Mouse (Mus musculus): Measurements from ENCODE around the gene Ppfia3. TPM values are rescaled to one million over a fixed set of nuclear protein-coding genes. Genes with fewer than 3 reads are reported as not detected.

Gene Ppfia3
- polyA plus RNA-seq, 1 experiment, result 0.27 TPM

DNA sequence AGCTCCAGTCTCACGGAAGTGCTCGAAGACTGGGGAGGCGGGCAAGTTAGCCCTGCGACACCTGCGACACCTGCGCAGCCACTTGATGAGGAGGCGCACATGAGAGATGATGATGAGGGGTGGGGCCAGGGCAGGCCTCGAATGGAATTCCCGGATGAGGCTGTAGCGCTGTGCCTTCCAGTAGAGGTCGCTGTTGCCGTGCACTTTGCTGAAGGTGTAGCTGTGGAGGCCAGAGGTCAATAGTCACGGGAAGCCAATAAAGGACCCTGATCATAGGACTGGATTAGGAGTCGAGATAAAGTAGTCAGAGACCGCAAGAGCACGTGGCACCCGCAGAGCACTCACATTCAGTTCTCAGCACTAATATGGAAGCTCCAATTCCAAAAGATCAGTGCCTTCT is 61.5 kb downstream of the Ppfia3 start:
- H3K27me3 ChIP-seq (ENCODE audit: control insufficient read depth, insufficient read depth, low read length), result no peaks in the 10 kb centered on the region
- peaks cover 3% of the 10 kb centered on the region; the same call in 1 of the 2 replicates for H3K4me1 ChIP-seq (ENCODE audit: control insufficient read depth, insufficient read depth, insufficient read length)
- no peak overlapping the region for H3K4me3 ChIP-seq (ENCODE audit: extremely low read depth, insufficient read depth, insufficient read length)
- DNase-seq (ENCODE audit: low read depth in 1 of 2, low spot score in 2 of 2), result peak; percentile 12 to 34
- WGBS, result 46% methylated on average over 17 of the region's 17 CpGs
- no peaks in the 10 kb centered on the region for H3K36me3 ChIP-seq (ENCODE audit: control insufficient read depth, insufficient read depth, low read length)
- TF ChIP-seq POLR2A (IDR thresholded peaks at IDR 0.05; ENCODE audit: low read depth, low read length) (no peak), CTCF (IDR thresholded peaks at IDR 0.05; ENCODE audit: extremely low read depth, insufficient read depth, insufficient read length, insufficient replicate concordance) (peak; percentile 61; the same call in 1 of the 2 replicates)
- H3K27ac ChIP-seq (ENCODE audit: insufficient read depth, low read length), result no peak overlapping the region

DNA sequence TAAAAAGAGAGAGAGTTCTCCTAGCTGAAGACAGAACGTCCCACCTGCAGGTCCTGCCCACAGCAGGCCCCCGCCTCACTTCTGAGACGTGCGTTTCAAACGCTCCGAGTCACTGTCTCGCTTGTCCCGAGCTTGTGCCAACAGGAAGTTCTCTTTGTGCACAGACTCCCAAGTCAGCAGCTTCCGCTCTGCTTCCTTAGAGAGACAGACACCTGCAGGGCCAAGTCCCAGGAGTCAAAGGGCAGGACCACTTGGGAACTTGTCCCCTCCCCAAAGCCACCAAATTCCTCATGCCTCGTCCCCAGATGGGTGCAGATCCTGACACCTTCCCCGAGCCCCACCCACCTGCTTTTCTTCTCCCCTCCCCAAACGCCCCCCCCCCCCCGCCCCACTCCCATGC is 62.0 kb downstream of the Ppfia3 start:
- Histone ChIP-seq H3K4me1 (ENCODE audit: control insufficient read depth, insufficient read depth, insufficient read length) (peaks cover 3% of the 10 kb centered on the region; the same call in 1 of the 2 replicates), H3K36me3 (ENCODE audit: control insufficient read depth, insufficient read depth, low read length) (no peaks in the 10 kb centered on the region), H3K27ac (ENCODE audit: insufficient read depth, low read length) (no peak overlapping the region), H3K27me3 (ENCODE audit: control insufficient read depth, insufficient read depth, low read length) (no peaks in the 10 kb centered on the region), H3K4me3 (ENCODE audit: extremely low read depth, insufficient read depth, insufficient read length) (no peak overlapping the region)
- 56% methylated on average over 13 of the region's 13 CpGs for WGBS
- TF ChIP-seq POLR2A (IDR thresholded peaks at IDR 0.05; ENCODE audit: low read depth, low read length), result no peak
- no peak for TF ChIP-seq CTCF (IDR thresholded peaks at IDR 0.05; ENCODE audit: extremely low read depth, insufficient read depth, insufficient read length, insufficient replicate concordance)
- DNase-seq (ENCODE audit: low read depth in 1 of 2, low spot score in 2 of 2), result no peak

DNA sequence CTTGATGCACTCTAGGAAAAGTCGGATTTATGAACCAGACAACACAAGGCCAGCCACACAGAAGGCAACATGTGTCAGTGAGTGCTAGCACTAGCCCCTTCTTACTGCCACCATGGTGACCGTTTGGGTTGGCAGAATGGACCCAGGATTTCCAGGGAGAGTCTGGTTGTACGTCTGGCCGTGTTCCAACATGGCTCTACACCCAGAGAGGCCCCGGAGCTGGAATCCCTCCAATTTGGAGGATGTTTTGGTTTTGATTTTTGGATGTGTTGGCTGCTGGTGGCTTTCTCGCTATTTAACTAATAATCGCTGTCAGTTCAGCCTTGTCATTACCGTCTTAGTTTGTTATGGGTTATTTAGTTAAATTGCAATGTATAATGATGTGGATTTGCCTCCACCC is 64.2 kb downstream of the Ppfia3 start:
- no peaks in the 10 kb centered on the region for H3K36me3 ChIP-seq (ENCODE audit: control insufficient read depth, insufficient read depth, low read length)
- no peak for TF ChIP-seq POLR2A (IDR thresholded peaks at IDR 0.05; ENCODE audit: low read depth, low read length)
- TF ChIP-seq CTCF (IDR thresholded peaks at IDR 0.05; ENCODE audit: extremely low read depth, insufficient read depth, insufficient read length, insufficient replicate concordance), result no peak
- H3K4me1 ChIP-seq (ENCODE audit: control insufficient read depth, insufficient read depth, insufficient read length), result no peaks in the 10 kb centered on the region
- no peak overlapping the region for H3K27ac ChIP-seq (ENCODE audit: insufficient read depth, low read length)
- no peak for DNase-seq (ENCODE audit: low read depth in 1 of 2, low spot score in 2 of 2)
- H3K27me3 ChIP-seq (ENCODE audit: control insufficient read depth, insufficient read depth, low read length), result no peaks in the 10 kb centered on the region
- 86% methylated on average over 8 of the region's 8 CpGs for WGBS
- no peak overlapping the region for H3K4me3 ChIP-seq (ENCODE audit: extremely low read depth, insufficient read depth, insufficient read length)

DNA sequence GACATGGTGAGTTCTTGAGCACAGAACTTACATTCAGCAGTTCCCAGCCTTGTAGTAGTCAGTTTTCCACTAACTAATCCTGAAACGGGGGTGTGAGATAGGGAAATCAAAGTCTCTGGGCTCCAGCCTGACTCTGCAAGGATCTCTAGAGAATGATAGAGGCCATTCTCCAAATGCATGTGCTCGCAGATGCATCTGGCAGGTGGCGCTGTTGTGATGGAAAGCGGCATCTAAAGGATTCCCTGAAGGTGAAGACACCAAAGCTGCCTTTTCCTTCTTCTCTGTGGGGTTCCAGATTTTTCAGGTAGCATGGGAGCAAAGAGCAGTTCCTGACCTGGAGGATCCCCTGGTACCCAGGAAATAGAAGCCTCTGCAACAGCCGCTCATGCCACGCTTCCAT is 66.5 kb downstream of the Ppfia3 start:
- H3K4me1 ChIP-seq (ENCODE audit: control insufficient read depth, insufficient read depth, insufficient read length), result no peaks in the 10 kb centered on the region
- peak in 1 of 2 experiments; percentile 30 for DNase-seq (ENCODE audit: low read depth in 1 of 2, low spot score in 2 of 2)
- TF ChIP-seq POLR2A (IDR thresholded peaks at IDR 0.05; ENCODE audit: low read depth, low read length), result no peak
- no peak; the same call in 1 of the 2 replicates for TF ChIP-seq CTCF (IDR thresholded peaks at IDR 0.05; ENCODE audit: extremely low read depth, insufficient read depth, insufficient read length, insufficient replicate concordance)
- H3K4me3 ChIP-seq (ENCODE audit: extremely low read depth, insufficient read depth, insufficient read length), result no peak overlapping the region
- no peak overlapping the region for H3K27ac ChIP-seq (ENCODE audit: insufficient read depth, low read length)
- WGBS, result 21% methylated on average over 6 of the region's 6 CpGs
- H3K36me3 ChIP-seq (ENCODE audit: control insufficient read depth, insufficient read depth, low read length), result no peaks in the 10 kb centered on the region
- no peaks in the 10 kb centered on the region for H3K27me3 ChIP-seq (ENCODE audit: control insufficient read depth, insufficient read depth, low read length)

GRCm38 (mm10) chr7:45299752-45300151 is 67.1 kb downstream of the Ppfia3 start:
- H3K36me3 ChIP-seq (ENCODE audit: control insufficient read depth, insufficient read depth, low read length), result no peaks in the 10 kb centered on the region
- H3K4me1 ChIP-seq (ENCODE audit: control insufficient read depth, insufficient read depth, insufficient read length), result no peaks in the 10 kb centered on the region
- H3K4me3 ChIP-seq (ENCODE audit: extremely low read depth, insufficient read depth, insufficient read length), result no peak overlapping the region
- DNase-seq (ENCODE audit: low read depth in 1 of 2, low spot score in 2 of 2), result peak; percentile 68 to 69
- no peak for TF ChIP-seq POLR2A (IDR thresholded peaks at IDR 0.05; ENCODE audit: low read depth, low read length)
- peak; percentile 73; the same call in 1 of the 2 replicates for TF ChIP-seq CTCF (IDR thresholded peaks at IDR 0.05; ENCODE audit: extremely low read depth, insufficient read depth, insufficient read length, insufficient replicate concordance)
- H3K27ac ChIP-seq (ENCODE audit: insufficient read depth, low read length), result no peak overlapping the region
- H3K27me3 ChIP-seq (ENCODE audit: control insufficient read depth, insufficient read depth, low read length), result no peaks in the 10 kb centered on the region
- 5% methylated on average over 5 of the region's 5 CpGs for WGBS

- TF ChIP-seq POLR2A (IDR thresholded peaks at IDR 0.05; ENCODE audit: low read depth, low read length) (no peak), CTCF (IDR thresholded peaks at IDR 0.05; ENCODE audit: extremely low read depth, insufficient read depth, insufficient read length, insufficient replicate concordance) (no peak)
- no peaks in the 10 kb centered on the region for H3K36me3 ChIP-seq (ENCODE audit: control insufficient read depth, insufficient read depth, low read length)
- H3K27ac ChIP-seq (ENCODE audit: insufficient read depth, low read length), result no peak overlapping the region
- WGBS, result 74% methylated on average over 3 of the region's 3 CpGs
- H3K4me3 ChIP-seq (ENCODE audit: extremely low read depth, insufficient read depth, insufficient read length), result no peak overlapping the region
- H3K27me3 ChIP-seq (ENCODE audit: control insufficient read depth, insufficient read depth, low read length), result no peaks in the 10 kb centered on the region
- H3K4me1 ChIP-seq (ENCODE audit: control insufficient read depth, insufficient read depth, insufficient read length), result no peaks in the 10 kb centered on the region
- DNase-seq (ENCODE audit: low read depth in 1 of 2, low spot score in 2 of 2), result no peak
Observed at GRCm38 (mm10) chr7:45297563-45297962, 69.3 kb downstream of the Ppfia3 start.

GRCm38 (mm10) chr7:45296626-45297025 is 70.2 kb downstream of the Ppfia3 start:
- Histone ChIP-seq H3K27ac (ENCODE audit: insufficient read depth, low read length) (no peak overlapping the region), H3K4me1 (ENCODE audit: control insufficient read depth, insufficient read depth, insufficient read length) (no peaks in the 10 kb centered on the region), H3K4me3 (ENCODE audit: extremely low read depth, insufficient read depth, insufficient read length) (no peak overlapping the region), H3K36me3 (ENCODE audit: control insufficient read depth, insufficient read depth, low read length) (no peaks in the 10 kb centered on the region), H3K27me3 (ENCODE audit: control insufficient read depth, insufficient read depth, low read length) (no peaks in the 10 kb centered on the region)
- TF ChIP-seq CTCF (IDR thresholded peaks at IDR 0.05; ENCODE audit: extremely low read depth, insufficient read depth, insufficient read length, insufficient replicate concordance), result no peak
- no peak for TF ChIP-seq POLR2A (IDR thresholded peaks at IDR 0.05; ENCODE audit: low read depth, low read length)
- WGBS, result 88% methylated on average over 1 of the region's 1 CpGs
- no peak for DNase-seq (ENCODE audit: low read depth in 1 of 2, low spot score in 2 of 2)

Other genes with a start within 250 kb of the Ppfia3 start
- gene Rps11, start 242.6 kb downstream of the Ppfia3 start, polyA plus RNA-seq (2012; rRNA removed), result 273 and 325 TPM in 2 replicates
- 1,860 and 2,797 TPM in 2 replicates for gene Rpl13a, start 238.3 kb downstream of the Ppfia3 start, polyA plus RNA-seq (2012; rRNA removed)
- 0.28 and 0.70 TPM in 2 replicates for gene Gm45713, start 230.8 kb downstream of the Ppfia3 start, polyA plus RNA-seq (2012; rRNA removed)
- 183 and 197 TPM in 2 replicates for gene Flt3l, start 230.6 kb downstream of the Ppfia3 start, polyA plus RNA-seq (2012; rRNA removed)
- 45.2 and 48.7 TPM in 2 replicates for gene Pih1d1, start 212.7 kb downstream of the Ppfia3 start, polyA plus RNA-seq (2012; rRNA removed)
- gene Aldh16a1, start 212.4 kb downstream of the Ppfia3 start, polyA plus RNA-seq (2012; rRNA removed), result 93.0 and 114 TPM in 2 replicates
- 0.05 and 0.06 TPM in 2 replicates for gene Slc17a7, start 203.1 kb downstream of the Ppfia3 start, polyA plus RNA-seq (2012; rRNA removed)
- gene Gfy, start 187.4 kb downstream of the Ppfia3 start, polyA plus RNA-seq (2012; rRNA removed), result not detected in 2 replicates
- gene Pth2, start 186.0 kb downstream of the Ppfia3 start, polyA plus RNA-seq (2012; rRNA removed), result not detected in 2 replicates
- 0.16 and 0.20 TPM in 2 replicates for gene Ccdc155, start 162.1 kb downstream of the Ppfia3 start, polyA plus RNA-seq (2012; rRNA removed)
- 2.1 and 2.8 TPM in 2 replicates for gene Dkkl1, start 154.9 kb downstream of the Ppfia3 start, polyA plus RNA-seq (2012; rRNA removed)
- 10.6 and 12.1 TPM in 2 replicates for gene Tead2, start 151.3 kb downstream of the Ppfia3 start, polyA plus RNA-seq (2012; rRNA removed)
- 1,116 and 1,582 TPM in 2 replicates for gene Cd37, start 127.9 kb downstream of the Ppfia3 start, polyA plus RNA-seq (2012; rRNA removed)
- not detected in 2 replicates for gene Slc6a16, start 125.9 kb downstream of the Ppfia3 start, polyA plus RNA-seq (2012; rRNA removed)
- 0.27 and 0.43 TPM in 2 replicates for gene Slc6a21, start 89.5 kb downstream of the Ppfia3 start, polyA plus RNA-seq (2012; rRNA removed)
- 7.9 and 10.0 TPM in 2 replicates for gene Trpm4, start 33.2 kb downstream of the Ppfia3 start, polyA plus RNA-seq (2012; rRNA removed)
- gene Hrc, start 31.7 kb downstream of the Ppfia3 start, polyA plus RNA-seq (2012; rRNA removed), result 0.04 and 0.09 TPM in 2 replicates
- gene Lin7b, start 3.6 kb upstream of the Ppfia3 start, polyA plus RNA-seq (2012; rRNA removed), result 0.90 and 2.1 TPM in 2 replicates
- 273 and 277 TPM in 2 replicates for gene Snrnp70, start 28.7 kb upstream of the Ppfia3 start, polyA plus RNA-seq (2012; rRNA removed)
- gene Kcna7, start 38.6 kb upstream of the Ppfia3 start, polyA plus RNA-seq (2012; rRNA removed), result 0.04 and 0.05 TPM in 2 replicates
- gene Ntf5, start 46.7 kb upstream of the Ppfia3 start, polyA plus RNA-seq (2012; rRNA removed), result 0.12 and 0.33 TPM in 2 replicates
- not detected in 2 replicates for gene Lhb, start 53.8 kb upstream of the Ppfia3 start, polyA plus RNA-seq (2012; rRNA removed)
- gene Gys1, start 67.8 kb upstream of the Ppfia3 start, polyA plus RNA-seq (2012; rRNA removed), result 12.4 and 14.4 TPM in 2 replicates
- 55.3 and 56.0 TPM in 2 replicates for gene Ruvbl2, start 71.1 kb upstream of the Ppfia3 start, polyA plus RNA-seq (2012; rRNA removed)
- gene Ftl1, start 92.9 kb upstream of the Ppfia3 start, polyA plus RNA-seq (2012; rRNA removed), result 2,804 and 3,579 TPM in 2 replicates
- 129 and 163 TPM in 2 replicates for gene Bax, start 99.9 kb upstream of the Ppfia3 start, polyA plus RNA-seq (2012; rRNA removed)
- 0.04 and 0.49 TPM in 2 replicates for gene Tulp2, start 114.9 kb upstream of the Ppfia3 start, polyA plus RNA-seq (2012; rRNA removed)
- gene Gm45808, start 119.8 kb upstream of the Ppfia3 start, polyA plus RNA-seq (2012; rRNA removed), result 0.13 TPM in 1 of 2 replicates, not detected in the other
- gene Dhdh, start 121.8 kb upstream of the Ppfia3 start, polyA plus RNA-seq (2012; rRNA removed), result 1.5 and 1.6 TPM in 2 replicates
- gene Nucb1, start 143.4 kb upstream of the Ppfia3 start, polyA plus RNA-seq (2012; rRNA removed), result 171 and 188 TPM in 2 replicates
- 99.5 and 119 TPM in 2 replicates for gene Ppp1r15a, start 159.2 kb upstream of the Ppfia3 start, polyA plus RNA-seq (2012; rRNA removed)
- gene Plekha4, start 159.3 kb upstream of the Ppfia3 start, polyA plus RNA-seq (2012; rRNA removed), result 6.5 and 7.2 TPM in 2 replicates
- gene Hsd17b14, start 187.9 kb upstream of the Ppfia3 start, polyA plus RNA-seq (2012; rRNA removed), result 1.7 TPM in 2 replicates
- 50.8 and 55.6 TPM in 2 replicates for gene Bcat2, start 203.1 kb upstream of the Ppfia3 start, polyA plus RNA-seq (2012; rRNA removed)
- 0.90 and 2.8 TPM in 2 replicates for gene Fgf21, start 248.5 kb upstream of the Ppfia3 start, polyA plus RNA-seq (2012; rRNA removed)

All from spleen, adult 2 months (tissue).